Mouse (Mus musculus): Measurements from ENCODE around the gene Tnfrsf8.

Gene Tnfrsf8

DNA sequence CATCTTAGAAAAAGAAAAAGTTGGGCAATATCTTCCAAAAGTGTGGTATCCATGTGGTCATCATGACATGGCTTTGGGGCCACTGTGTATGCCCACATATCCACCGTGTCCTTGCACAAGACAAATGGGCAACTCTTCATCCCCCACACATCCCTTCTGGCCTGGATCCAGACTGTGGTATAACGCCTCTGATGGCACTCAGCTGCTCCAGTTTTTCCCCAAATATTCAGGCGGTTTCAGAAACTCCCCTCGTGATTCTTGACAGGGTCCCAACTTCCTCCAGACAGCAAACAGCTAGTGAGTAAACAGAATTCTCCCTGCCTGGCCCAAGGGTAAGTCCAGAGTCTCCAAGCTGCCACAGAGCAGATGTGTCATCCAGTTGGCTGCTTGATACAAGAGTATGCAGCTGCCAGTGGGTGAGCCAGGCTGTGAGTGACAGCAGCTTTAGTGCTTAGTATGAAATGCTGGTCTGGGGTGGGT lies 47.3 kb downstream of the Tnfrsf8 start:
- DNase-seq: peak; percentile 73

DNA sequence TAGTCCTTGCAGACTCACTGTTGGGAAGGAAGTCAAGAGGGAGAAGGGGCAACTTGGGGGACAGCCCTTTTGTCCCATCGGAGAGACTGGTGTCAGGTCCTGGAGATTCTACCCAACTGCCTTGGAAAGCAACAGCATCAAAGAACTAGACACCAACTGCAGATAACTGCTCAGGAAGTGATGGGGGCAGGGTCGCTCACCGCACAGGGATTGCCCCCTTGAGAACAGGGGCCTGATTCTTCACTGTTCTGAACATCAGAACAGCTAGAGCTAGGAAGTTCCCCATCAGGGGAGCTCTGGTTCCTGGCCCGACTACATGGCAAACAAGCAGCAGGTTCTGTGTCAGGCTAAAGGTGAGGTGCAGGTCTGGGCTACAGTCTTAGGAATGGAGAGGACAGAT lies 48.5 kb downstream of the Tnfrsf8 start:
- DNase-seq: no peak

DNA sequence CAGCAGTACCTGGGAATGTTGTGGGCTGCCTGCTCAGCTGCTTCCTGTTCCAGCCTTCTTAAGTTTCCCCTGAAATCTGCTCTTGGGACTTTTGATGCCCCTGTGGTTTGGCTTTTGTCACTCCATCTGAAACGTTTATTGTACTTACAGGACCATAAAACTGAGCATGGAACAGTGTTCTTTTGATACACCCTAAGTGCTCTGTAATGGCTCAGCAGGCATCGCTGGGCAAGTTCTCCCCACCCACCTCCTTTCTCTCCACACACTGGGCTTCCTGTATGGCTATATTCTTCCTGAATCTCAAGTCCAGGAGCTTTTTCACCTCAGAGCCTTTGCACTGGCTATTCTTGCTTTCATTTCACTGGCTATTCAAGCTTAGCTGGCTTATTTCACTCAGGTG lies 50.2 kb downstream of the Tnfrsf8 start:
- DNase-seq: no peak

- DNase-seq: no peak
Measured at GRCm38 (mm10) chr4:145263583-145263982, 51.4 kb downstream of the Tnfrsf8 start.

GRCm38 (mm10) chr4:145260802-145261201 lies 54.2 kb downstream of the Tnfrsf8 start:
- no peak for DNase-seq

DNA sequence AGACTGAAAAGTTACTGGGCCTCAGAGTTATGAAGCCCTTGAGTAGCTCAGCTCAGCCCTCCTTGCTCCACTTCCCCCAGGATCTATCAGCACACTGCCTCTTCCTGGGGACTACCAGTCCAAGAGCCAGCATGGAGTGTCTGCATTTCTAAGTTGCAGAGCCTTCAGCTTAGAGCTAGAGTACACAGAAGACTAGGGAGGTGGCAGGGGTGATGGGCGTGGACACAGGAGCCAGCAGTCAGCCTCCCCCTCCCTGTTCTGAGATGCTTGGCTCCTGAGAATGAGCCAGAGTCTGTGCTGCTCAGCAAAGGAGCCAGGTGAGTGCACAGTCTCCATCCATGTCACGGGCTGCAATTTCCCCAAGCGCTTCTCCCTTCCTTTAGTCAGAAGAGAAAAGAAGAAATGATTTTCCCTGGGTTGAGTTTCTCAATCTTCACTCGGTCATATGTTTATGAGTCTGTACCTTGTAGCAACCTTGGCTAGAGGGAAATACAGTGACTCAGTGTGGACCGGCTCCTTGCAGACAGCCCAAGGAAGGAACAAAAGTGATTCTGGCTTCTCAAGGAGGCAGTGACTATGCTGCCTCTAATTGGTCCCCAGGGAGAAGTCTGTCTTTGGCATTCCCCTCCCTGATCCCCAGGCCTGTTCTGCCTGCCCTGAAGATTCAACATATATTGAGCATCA lies 57.1 kb downstream of the Tnfrsf8 start:
- DNase-seq: peak; percentile 35

DNA sequence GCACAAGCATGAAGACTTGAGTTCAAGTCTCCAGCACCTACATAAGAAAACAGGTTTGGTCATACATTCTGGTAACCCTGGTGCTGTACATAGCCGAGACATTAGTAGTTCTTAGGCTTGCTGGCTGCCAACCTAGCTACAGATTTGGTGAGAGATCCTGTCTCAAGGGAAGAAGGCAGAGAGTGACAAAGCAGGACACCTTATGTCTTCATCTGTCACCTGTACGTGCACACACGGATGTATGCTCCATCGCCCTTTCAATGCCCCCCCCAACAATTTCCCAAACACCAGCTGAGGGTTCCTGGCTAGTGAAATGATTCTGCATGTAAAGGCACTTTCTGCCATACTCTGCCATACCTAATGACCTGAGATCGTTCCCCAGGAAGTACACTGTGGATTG lies 58.8 kb downstream of the Tnfrsf8 start:
- no peak for DNase-seq

GRCm38 (mm10) chr4:145254418-145254817 lies 60.5 kb downstream of the Tnfrsf8 start:
- DNase-seq: peak; percentile 74

DNA sequence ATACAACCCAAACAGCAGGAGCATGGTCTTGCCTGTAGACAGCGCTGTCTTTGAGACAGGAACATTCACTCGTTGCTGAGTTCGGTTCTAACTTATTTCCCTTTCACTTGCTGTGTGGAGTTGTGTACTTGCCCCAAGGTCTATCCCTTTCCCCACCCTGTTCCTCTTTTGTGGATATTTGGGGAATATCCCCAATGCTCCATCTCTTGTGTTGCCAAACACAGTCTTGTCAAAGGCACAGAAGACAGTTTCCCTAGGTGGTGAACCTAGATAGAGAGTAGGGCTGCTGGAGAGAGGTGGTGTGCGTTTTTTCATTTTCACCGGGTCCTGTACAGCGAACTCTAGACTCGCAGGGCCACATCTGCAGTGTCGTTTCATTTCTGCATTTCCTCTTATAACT lies 62.4 kb downstream of the Tnfrsf8 start:
- DNase-seq: no peak

- DNase-seq: no peak
Measured at GRCm38 (mm10) chr4:145251546-145251945, 63.4 kb downstream of the Tnfrsf8 start.

DNA sequence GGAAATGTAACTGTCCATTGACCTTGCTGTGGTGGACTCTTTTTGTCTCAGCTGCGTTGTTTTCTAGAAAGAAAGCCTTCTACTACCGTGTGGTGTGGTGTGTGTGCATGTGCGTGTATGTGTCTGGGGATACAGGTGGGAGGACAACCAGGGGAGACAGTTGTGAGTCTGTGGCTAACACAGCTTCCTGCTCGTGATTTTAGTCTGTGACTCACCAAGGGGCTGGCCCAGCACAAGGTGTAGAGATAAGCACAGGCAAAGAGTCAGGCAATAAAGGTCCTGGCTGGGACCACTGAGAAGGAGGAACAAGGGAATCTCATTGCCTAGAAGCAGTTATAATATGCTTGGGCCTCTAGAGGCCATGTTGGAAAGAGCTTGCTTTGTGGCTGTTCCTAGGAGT lies 65.0 kb downstream of the Tnfrsf8 start:
- DNase-seq: no peak

- no peak for DNase-seq
Measured at GRCm38 (mm10) chr4:145247556-145247955, 67.4 kb downstream of the Tnfrsf8 start.

GRCm38 (mm10) chr4:145246173-145247011 lies 68.6 kb downstream of the Tnfrsf8 start, which contains the start of gene Tnfrsf1b:
Tnfrsf1b (minus strand) TSS chr4:145246870.
- peak; percentile 75 for DNase-seq

DNA sequence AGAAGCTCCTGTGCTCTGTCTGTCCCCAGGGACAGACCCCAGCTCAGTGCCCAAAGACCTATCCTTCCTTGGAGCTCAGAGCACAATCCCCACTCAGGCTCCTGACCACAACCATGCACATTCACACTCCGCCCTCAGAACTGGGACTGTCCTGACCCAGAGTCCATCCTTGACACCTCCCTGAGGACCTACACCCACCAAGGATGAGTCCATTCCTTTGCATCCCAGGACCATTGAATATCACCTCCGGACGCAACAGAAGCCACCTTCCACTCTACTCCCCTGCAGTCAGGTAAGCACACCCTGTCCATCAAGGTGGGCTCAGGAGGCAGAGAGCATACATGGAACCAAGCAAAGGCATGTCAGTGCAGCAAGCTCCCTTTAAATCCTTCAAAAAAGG lies 69.4 kb downstream of the Tnfrsf8 start:
- no peak for DNase-seq

DNA sequence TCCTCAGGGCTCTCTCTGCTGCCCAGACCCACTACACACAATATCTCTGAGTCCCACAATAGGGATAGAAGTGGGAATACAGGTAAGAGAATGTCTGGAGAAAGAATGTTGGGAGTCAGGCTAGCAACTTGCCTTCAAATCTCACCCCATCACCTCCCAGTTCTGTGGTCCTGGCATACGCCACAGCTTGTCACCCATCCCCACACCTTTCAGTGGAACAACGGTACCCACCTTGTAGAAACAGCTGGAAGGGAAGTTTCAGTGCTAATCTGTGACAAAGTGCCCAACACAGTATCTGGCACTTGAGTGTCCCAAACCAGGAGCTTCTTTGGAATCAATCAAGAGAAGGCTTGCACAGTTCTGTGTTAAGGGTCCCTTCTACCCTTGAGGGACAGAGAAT lies 70.3 kb downstream of the Tnfrsf8 start:
- no peak for DNase-seq

DNA sequence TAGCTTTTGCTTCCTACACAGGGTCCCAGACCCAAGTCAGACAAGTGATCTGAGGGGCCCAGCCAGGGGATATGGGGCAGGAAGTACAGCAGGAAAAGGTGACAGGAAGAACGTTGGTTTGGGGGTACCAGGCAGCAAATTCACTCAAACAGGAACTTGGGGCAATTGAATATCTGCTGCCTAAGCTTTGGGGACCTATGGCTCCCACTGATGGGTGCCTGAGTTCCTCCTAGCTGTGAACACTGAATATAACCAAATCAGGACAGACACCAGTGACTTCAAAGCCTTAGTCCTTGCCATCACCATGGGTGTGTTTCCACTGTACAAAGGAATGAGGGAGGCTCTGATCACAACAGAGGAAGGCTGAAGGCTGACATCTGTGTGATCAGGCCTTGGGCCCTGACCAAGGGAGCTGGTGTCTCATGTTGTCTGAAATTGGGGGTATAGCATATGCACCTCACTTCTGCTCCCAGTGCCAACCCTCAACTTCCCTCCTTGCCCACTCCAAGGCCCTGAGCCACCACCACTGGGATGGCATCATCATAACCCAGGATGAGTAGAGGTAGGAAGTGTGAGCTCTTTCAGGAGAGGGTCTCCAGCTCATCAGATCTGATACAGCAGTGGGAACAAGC lies 72.1 kb downstream of the Tnfrsf8 start:
- no peak for DNase-seq

- DNase-seq: peak; percentile 80
Measured at GRCm38 (mm10) chr4:145240723-145241231, 74.2 kb downstream of the Tnfrsf8 start.

GRCm38 (mm10) chr4:145239049-145239830 lies 75.7 kb downstream of the Tnfrsf8 start:
- DNase-seq: peak; percentile 75

DNA sequence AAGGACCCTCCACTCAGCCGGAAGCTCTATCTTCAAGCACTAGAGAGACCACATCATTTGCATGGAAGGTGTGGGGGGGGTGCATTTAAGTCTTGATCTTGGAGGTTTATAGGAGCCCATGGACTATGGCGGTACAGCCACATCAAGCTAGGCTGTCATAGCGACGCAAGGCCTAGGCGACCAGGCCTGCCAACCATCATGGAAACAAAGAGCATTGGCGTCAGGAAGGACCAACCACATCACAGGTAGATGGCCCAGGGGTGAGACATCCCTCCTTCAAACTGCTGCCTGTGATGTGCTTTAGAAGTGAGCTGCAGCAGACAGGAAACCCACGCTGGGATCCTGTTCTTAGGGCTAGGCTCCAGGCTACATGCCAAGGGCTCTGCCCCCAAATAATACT lies 78.9 kb downstream of the Tnfrsf8 start:
- DNase-seq: no peak

DNA sequence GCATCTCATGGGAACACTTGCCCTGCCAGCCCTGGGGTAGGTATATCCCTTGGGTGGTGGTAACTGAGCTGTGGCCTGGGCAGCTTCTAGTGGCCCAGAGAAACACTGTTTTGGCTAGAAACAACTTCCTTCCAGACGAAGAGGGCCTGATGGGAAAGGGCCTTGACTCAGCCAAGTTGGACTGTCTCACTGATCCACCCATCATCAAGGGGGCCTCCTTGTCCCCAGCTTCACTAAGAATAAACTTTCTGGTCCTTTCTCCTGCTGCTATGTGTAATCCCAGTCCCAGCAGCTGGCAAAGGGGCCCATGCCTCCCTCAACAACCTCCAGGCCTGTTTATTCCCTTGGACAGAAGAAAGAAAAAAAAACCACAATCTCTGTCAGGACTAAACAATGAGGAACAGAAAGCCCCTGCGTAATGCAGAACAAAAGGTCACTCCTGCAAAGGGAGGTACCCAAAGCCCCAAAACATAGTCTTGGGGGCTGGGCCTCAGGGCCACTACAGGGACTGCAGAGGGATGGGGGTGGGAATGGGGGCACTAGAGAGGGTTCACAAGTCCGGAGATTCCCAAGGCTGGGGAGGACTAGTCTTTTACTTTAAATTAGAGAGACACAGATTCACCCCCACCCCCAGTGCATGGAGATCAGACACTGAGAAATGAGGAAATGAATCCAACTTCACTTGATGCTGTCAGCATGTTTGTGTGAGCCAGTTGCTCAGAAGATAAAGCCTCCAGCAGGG lies 81.3 kb downstream of the Tnfrsf8 start:
- DNase-seq: peak; percentile 56

GRCm38 (mm10) chr4:145231732-145232131 lies 83.2 kb downstream of the Tnfrsf8 start:
- DNase-seq: no peak

DNA sequence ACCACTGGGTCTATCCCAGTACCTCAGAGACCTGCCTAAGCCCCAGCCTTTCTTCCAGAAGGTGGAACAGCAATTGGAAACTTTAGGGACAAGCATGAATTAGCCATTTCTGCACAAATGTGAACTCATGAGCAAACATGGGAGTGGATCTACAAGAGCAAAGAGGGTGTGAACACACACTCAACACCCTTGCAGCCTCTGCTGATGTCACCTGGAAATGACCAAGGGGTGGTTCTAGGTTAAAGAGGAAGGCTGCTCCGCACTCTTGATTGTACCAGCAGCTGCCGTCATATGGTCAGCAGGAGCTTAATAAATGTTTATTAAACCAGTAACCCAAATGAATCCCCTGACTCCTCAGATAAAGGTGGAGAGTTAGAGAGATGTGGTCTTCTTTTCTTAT lies 84.3 kb downstream of the Tnfrsf8 start:
- peak; percentile 21 for DNase-seq

All from lung, postnatal 36 days (tissue).